Mouse (Mus musculus) sigmoid colon, adult 10 weeks (tissue): ENCODE results near the gene Vkorc1l1. TPM values are rescaled to one million over a fixed set of nuclear protein-coding genes. Genes with fewer than 3 reads are reported as not detected.

ENCODE experiments used
- polyA plus RNA-seq: library from polyadenylated mRNA; stranded (reverse); fragments of 350-450 nt; fragmentation: Illumina TruSeq; extraction: RNeasy Lipid Tissue Mini Kit (QIAGEN cat#74804); gene quantifications from one replicate; pipeline ENCODE4 v1.2.3, GENCODE M21; 2014; ENCODE audit warnings: low read depth, low replicate concordance

Vkorc1l1 gene
- 76.9 TPM for polyA plus RNA-seq

DNA sequence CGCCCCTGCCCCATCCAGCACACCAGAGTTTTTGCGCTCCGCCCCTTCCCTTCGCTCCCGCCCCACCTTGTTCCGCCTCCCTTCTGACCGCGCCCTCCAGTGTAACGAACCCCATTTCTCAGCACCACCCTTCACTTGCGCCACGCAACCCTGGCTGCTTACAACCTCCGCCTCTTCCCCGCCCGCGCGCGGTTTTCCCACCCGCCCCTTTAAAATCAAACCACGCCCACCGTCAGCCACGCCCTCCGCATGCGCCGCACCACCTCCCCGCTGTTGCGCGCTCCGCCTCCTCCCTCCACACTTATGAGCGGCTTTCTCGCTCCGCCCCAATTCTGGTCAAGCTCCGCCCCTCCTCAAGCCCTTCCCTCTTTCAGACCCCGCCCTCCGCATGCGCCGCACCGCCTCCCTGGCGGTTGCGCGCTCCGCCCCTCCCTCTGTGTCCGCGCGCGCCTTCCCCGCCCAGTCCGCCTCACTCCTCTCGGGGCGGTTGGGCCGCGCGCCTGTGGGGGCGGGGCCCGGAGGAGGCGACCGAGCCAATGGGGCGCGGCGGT lies at the start of gene Vkorc1l1:
Vkorc1l1 (plus strand) TSS at position 476 of the 551 bp plus-strand sequence.

DNA sequence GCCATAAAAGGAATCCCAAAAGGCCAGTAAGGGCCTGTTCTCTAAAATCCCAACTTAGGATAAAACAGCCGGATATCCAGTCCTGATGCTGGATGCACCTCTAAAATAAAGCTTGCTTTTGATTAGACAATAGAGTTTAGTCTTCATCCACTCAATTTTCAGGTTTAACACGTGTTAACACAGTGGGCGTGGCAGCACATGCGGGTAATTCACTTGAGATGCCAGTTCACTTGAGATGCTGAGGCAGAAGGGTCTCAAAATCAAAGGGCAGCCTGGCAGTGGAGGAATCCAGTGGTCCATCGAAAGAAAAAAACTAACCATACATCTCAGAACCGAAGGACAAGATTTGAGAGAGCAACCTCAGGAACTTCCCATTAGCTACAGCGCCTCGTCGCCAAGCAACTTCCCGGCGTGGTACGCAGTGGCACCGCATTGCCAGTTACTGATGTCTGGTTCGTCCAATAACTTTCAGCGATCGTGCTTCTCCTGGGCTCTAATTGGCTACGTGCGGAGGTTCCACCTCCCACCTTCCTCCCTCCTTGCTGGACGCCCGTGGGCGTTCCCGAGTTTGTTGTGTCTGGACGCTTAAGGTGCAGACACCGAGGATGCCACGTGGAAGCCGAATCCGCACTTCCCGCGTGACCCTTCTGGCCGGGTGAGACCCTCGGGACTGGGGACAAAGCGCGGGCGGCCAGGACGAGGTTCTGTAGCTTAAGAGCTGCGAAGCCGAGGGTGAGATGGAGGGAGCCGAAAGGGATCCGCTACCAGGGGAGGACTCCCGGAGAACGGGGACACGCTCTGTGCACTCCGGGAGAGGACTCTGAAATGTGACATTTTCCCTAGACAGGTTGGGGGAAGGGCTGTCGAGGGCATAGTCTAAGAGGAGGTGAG lies 46.3 kb upstream of the Vkorc1l1 start, which contains the start of gene Zbed5:
Zbed5 (plus strand) TSS at position 526 of the 891 bp plus-strand sequence.

DNA sequence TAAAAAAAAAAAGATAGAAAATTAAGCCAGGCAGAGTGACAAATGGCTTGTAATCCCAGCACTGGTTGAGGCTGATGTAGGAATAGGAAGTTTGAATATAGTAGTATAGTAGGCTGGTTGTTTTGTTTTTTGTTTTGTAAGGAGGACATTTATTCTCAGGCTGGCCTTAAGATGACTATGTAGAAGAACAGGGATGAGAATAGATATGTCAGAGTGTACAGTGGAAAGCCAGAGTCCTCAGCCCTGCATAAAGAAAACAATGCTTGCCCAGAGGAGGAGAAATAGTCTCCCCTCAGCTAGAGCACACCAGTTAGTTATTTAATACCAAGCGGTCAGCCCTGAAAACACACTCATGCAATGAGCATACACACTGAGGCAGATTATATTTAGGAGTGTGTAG lies 43.3 kb upstream of the Vkorc1l1 start, which contains the start of gene Phkg1:
Phkg1 (minus strand) TSS at position 101 of the 400 bp plus-strand sequence.

DNA sequence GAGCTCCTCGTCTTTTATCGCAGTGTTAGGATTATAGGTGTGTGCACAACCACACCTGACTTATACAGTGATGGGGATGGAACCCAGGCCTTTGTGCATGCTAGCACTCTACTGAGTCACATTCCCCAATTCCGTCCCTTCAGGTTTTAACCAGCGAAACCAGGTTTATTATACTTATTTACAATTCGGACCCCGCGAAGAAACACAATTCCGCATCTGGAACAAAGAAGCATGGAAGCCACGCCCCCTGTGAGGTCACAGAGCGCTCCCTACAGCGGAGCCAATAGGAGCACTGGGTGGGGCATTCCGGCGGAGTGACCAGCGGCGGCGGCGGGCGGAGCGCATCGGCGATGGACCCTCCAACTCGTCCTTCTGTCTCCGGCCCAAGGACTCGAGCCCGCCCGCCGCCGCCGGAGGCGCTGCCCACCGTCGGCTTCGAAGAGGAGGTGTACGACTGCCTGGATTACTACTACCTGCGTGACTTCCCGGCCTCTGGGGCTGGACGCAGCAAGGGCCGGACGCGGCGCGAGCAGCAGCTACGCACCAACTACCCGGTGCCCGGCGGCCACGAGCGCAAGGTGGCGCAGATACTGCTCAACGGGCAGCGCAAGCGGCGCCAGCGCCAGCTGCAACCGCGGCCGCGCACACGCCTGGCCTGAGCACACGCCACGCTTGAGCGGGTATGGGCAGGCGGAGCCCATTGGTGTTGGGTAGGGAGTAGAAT lies 33.4 kb upstream of the Vkorc1l1 start, which contains the start of gene Nupr1l:
Nupr1l (plus strand) TSS at position 299 of the 724 bp plus-strand sequence.

DNA sequence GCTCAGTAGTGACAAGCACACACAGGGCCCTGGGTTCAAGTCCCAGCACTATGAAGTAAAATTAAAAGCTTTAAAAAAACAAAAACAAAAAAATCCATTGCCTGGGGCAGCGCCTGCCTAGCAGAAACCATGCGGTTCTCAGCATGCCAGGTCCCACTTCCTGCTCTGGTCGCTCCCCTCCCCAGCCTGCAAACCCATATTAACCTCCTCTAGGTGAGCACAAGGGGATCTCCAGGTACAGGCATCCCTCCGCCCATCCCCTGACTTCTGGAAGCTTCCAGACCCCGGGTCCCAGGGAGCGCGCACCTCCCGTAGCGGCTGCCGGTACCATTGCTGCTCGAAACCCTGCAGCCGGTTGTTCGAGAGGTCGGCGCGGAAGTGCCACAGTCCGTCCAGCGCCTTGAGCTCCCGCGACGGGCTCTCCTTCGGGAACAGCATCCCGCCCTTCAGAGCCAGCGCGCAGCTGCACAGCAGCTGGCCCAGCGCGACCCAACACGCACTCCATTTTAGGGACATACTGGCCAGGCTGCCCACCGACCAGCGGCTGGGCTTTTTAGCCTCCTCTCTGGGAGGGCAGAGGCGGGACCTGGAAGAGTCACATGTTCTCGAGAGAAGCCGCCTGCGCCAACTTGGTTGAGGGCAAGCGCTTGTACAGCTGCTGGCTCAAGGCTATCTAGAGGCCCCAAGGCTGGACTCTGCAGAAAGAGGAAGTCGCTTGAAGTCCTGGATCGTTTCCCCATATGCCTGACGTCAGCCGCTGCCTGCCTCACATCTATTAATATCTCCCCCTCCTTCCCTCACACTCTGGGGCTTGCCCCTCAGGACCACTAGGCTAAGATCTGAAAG lies 60.8 kb downstream of the Vkorc1l1 start, which contains the start of gene Gusb:
Gusb (minus strand) TSS at position 749 of the 846 bp plus-strand sequence.

DNA sequence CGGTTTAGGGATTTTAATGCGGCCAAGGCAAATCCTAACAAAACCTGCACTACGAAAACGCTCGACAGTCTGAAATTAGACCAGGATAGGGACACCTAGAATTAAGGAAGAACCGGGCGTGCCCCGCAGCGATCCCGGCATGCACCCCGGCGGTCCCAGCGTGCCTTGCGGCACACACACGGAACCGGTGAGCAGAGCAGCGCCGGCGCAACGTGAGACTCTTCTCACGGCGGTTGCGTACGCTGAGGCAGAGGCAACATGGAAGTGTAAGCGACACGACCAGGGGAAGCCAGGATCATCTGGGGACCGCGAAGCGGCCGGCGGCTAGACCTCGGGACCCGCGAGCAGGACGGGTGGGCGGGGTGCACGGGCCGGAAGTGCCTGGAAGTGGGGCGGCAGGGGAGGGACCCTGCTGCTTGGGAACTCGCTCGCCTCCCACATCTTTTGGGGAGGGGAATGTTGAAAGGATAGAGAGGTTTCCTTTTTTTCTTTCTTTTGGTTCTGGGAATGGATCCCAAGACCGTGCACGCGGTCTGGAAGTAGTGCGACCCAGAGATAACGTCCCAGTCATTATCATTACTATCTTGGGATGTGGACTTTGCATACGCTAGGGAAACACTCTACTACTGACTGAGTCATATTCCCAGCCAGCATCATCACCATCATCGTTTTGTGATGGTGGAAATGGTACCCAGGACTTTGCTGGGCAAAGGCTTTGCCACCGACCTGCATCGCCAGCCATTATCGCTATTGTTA lies 87.5 kb downstream of the Vkorc1l1 start, which contains the start of the genes Asl and Crcp:
Asl (minus strand) TSS at position 106 of the 756 bp plus-strand sequence.
Crcp (plus strand) TSS at position 149 of the 756 bp plus-strand sequence.

Other genes with a start within 250 kb of the Vkorc1l1 start
- gene Sept14, start 233.5 kb upstream of the Vkorc1l1 start, polyA plus RNA-seq: not detected
- gene Mrps17, start 226.5 kb upstream of the Vkorc1l1 start, polyA plus RNA-seq: 62.1 TPM
- 85.1 TPM for gene Nipsnap2, start 216.9 kb upstream of the Vkorc1l1 start, polyA plus RNA-seq
- 3.7 TPM for gene Psph, start 154.5 kb upstream of the Vkorc1l1 start, polyA plus RNA-seq
- gene Sumf2, start 95.0 kb upstream of the Vkorc1l1 start, polyA plus RNA-seq: 1.6 TPM
- gene Chchd2, start 54.5 kb upstream of the Vkorc1l1 start, polyA plus RNA-seq: 446 TPM
- 1.4 TPM for gene Zbed5, start 46.2 kb upstream of the Vkorc1l1 start, polyA plus RNA-seq
- gene Phkg1, start 43.4 kb upstream of the Vkorc1l1 start, polyA plus RNA-seq: 0.35 TPM
- gene Nupr1l, start 33.4 kb upstream of the Vkorc1l1 start, polyA plus RNA-seq: 2.0 TPM
- 17.4 TPM for gene Gusb, start 61.1 kb downstream of the Vkorc1l1 start, polyA plus RNA-seq
- 1.8 TPM for gene Asl, start 87.3 kb downstream of the Vkorc1l1 start, polyA plus RNA-seq
- 11.4 TPM for gene Crcp, start 87.3 kb downstream of the Vkorc1l1 start, polyA plus RNA-seq
- gene Tpst1, start 131.4 kb downstream of the Vkorc1l1 start, polyA plus RNA-seq: 13.4 TPM
- 1.8 TPM for gene Kctd7, start 202.9 kb downstream of the Vkorc1l1 start, polyA plus RNA-seq
- 46.6 TPM for gene Rabgef1, start 229.8 kb downstream of the Vkorc1l1 start, polyA plus RNA-seq